Mouse (Mus musculus) layer of hippocampus, adult 9-11 months (tissue): ENCODE measurements around the gene Notch3.

Experiments used
- DNase-seq: peaks from one replicate; pipeline ENCODE4 v3.0.0; 2022

Notch3 gene

DNA sequence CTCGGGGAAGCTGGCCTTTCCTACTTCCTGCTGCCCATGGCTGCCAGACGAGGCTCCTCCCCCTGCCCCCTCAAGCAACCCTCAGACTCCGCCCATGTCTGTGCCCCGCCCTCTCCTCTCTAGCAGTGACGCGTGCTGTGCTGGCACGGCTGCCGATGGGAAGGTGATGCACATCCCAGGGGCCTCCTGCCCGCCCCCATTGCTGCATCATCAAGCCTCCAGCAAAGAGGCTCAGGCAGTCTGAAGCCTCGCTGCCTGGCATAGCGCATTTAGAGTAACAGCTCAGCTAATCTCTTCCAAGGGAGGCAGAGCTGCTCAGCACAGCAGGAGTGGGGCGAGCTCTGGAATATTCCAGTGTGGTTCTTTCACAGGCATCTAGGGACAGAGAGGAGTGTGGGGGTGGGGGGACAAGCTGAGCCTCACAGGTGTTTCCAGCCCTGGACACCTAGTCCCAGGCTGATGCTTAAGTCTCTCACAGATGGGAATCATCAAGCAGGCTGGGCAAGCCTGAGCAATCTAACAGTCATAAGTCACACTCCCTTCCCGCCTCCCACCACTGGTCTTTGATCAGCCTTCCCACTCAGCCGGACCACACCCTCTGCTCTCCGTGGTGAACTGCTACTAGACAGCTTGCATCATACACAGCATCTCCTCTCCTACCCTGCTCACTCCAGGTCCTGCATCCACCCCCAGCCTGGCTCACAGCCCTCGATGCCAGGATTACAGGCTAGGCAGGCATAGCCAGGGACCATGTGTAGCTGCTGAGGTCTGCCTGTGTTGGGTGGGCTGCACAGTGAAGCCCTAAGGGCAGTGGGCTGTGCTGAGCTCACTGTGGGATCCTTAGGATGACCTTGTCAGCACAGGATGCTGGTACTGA lies 75.0 kb downstream of the Notch3 start:
- peak; percentile 72 for DNase-seq

DNA sequence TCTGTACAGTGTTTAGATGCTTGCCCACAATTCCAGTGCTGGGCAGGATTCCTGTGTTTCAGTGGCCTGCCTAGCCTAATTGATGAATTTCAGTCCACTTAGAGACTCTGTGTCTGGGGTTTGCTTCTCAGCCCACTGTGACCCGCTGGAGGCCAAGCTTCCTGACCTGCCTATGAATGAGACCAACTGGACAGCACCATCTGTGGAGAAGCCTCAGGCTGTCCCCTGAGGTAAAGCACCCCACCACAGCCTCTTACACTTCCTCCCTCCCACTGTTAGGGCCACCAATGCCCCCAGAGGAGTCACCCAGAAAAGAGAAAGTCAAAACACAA lies 75.7 kb downstream of the Notch3 start:
- DNase-seq = no peak

- no peak for DNase-seq
Observed at GRCm38 (mm10) chr17:32087069-32087468, 79.6 kb downstream of the Notch3 start.

DNA sequence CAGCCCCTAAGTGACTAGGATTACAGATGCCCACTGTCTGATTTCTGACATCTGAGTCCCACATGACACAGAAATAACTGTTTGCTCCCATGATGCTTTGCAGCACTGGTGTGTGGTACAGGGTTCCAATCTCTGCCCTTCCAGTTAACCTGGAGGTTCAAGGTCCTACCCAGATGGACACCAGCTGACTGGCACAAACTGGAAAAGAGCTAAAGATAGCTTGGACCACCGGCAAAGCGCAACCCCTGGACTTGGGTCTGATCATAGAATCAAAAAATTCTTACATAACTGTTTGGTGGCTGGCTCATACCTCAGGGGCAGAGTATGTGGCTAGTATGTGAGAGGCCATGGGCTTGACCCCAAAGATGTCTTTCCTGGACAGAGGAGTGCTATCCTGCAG lies 83.3 kb downstream of the Notch3 start:
- no peak for DNase-seq

- DNase-seq = peak; percentile 18
Observed at GRCm38 (mm10) chr17:32075164-32075563, 91.5 kb downstream of the Notch3 start.

DNA sequence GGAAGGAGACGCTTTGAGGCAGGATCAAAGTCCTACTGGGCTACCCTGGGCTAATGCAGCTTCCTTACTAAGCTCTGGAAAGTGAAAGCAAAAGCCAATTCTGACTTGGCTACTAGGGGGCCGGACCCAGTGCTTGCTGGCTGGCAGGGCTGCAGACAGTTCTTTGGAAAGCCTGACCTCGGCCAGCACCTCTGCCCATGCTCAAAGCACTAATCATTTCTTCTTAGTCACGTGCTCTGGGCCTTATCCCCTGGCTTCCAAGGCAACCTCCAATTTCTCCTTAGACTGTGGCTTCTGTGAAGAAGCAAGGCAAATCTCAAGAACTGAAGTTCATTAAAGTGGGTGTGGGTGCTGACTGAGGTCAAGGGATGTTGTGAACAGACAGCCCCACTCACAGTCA lies 92.0 kb downstream of the Notch3 start:
- DNase-seq = no peak

- peak; percentile 45 for DNase-seq
Observed at GRCm38 (mm10) chr17:32073359-32073758, 93.3 kb downstream of the Notch3 start.
